9 mouse cellular contexts compared by ENCODE assay signal in genomic region chr8:57327281-57328160, GRCm38 (mm10). TPM values are rescaled to one million over a fixed set of nuclear protein-coding genes. Genes with fewer than 3 reads are reported as not detected.
DNase-seq lines count a peak whose midpoint lies in the region; ATAC-seq and TF ChIP-seq lines count a peak whose summit lies in the region.
"Had no signal": no experiment of that assay in that cellular context is flagged by ENCODE, and none has a peak within 500 bp of the region (broad histone marks: within the 10 kb centered on the region; RNA-seq: fewer than 3 reads in every experiment).

No protein-coding gene starts in this region.

- no peak for TF ChIP-seq POLR2A in lung, adult 2 months (IDR thresholded peaks at IDR 0.05; ENCODE audit: borderline replicate concordance, extremely low read depth, low read depth, low read length)
- no peak for TF ChIP-seq POLR2A in thymus, adult 2 months (IDR thresholded peaks at IDR 0.05; ENCODE audit: control insufficient read depth, extremely low read depth, insufficient read depth, low read length, poor library complexity)

- peaks cover 99% of the 10 kb centered on the region for H3K27me3 ChIP-seq in lung, embryonic 15.5 days
- peaks cover 72% of the 10 kb centered on the region for H3K27me3 ChIP-seq in embryonic facial prominence, embryonic 11.5 days (ENCODE audit: control insufficient read depth, insufficient read depth, low read length)
- peaks cover 3% of the 10 kb centered on the region; the same call in 1 of the 2 replicates for H3K27me3 ChIP-seq in heart, embryonic 15.5 days
- H3K27me3 ChIP-seq in liver, embryonic 12.5 days (replicated peaks) = peaks cover 99% of the 10 kb centered on the region
- H3K27me3 ChIP-seq in thymus, adult 2 months (ENCODE audit: control insufficient read depth, insufficient read depth, low read length) = peaks cover 23% of the 10 kb centered on the region

- no peaks in the 10 kb centered on the region for H3K36me3 ChIP-seq in lung, embryonic 15.5 days
- no peaks in the 10 kb centered on the region for H3K36me3 ChIP-seq in embryonic facial prominence, embryonic 11.5 days (replicated peaks; ENCODE audit: control insufficient read depth, insufficient read depth, low read depth, low read length)
- no peaks in the 10 kb centered on the region for H3K36me3 ChIP-seq in heart, embryonic 15.5 days
- no peaks in the 10 kb centered on the region for H3K36me3 ChIP-seq in liver, embryonic 12.5 days
- H3K36me3 ChIP-seq in thymus, adult 2 months (ENCODE audit: control insufficient read depth, insufficient read depth, low read length) = no peaks in the 10 kb centered on the region

- H3K4me2 ChIP-seq in lung, embryonic 15.5 days = peak overlapping the region; percentile 46; the same call in 1 of the 2 replicates
- peak overlapping the region; percentile 23 for H3K4me2 ChIP-seq in embryonic facial prominence, embryonic 11.5 days (ENCODE audit: low read depth, low read length)
- H3K4me2 ChIP-seq in heart, embryonic 15.5 days = peak overlapping the region; percentile 77
- peak overlapping the region; percentile 44; the same call in 1 of the 2 replicates for H3K4me2 ChIP-seq in liver, embryonic 12.5 days

- no peak for DNase-seq in lung, adult 2 months
- DNase-seq in embryonic facial prominence, embryonic 11.5 days (ENCODE audit: low spot score) = no peak
- DNase-seq in thymus, postnatal 36 days = no peak
- no peak for DNase-seq in layer of hippocampus, adult 9-10 months (ENCODE audit: low spot score)
- DNase-seq in thymus, adult 2 months = no peak

- no peak for ATAC-seq in lung, embryonic 15.5 days (ENCODE audit: borderline replicate concordance, extremely low read depth, low FRiP score, low TSS enrichment)
- no peak for ATAC-seq in embryonic facial prominence, embryonic 11.5 days (replicated peaks; ENCODE audit: insufficient number of reproducible peaks, low FRiP score, low TSS enrichment, low read depth)
- no peak for ATAC-seq in heart, embryonic 15.5 days (replicated peaks; ENCODE audit: insufficient number of reproducible peaks, insufficient read depth, low FRiP score, low read depth)
- no peak for ATAC-seq in liver, embryonic 12.5 days
- ATAC-seq: inflammation-experienced regulatory T-cells, adult 6 months had no signal

- H3K4me3 ChIP-seq in lung, embryonic 15.5 days = no peak overlapping the region
- H3K4me3 ChIP-seq in lung, adult 2 months (replicated peaks; ENCODE audit: extremely low read depth, low read depth, low read length) = no peak overlapping the region
- peak overlapping the region; percentile 12; the same call in 1 of the 2 replicates for H3K4me3 ChIP-seq in embryonic facial prominence, embryonic 11.5 days (ENCODE audit: low read depth, low read length)
- peak overlapping the region; percentile 92 for H3K4me3 ChIP-seq in heart, embryonic 15.5 days
- peak overlapping the region; percentile 2; the same call in 1 of the 2 replicates for H3K4me3 ChIP-seq in liver, embryonic 12.5 days
- no peak overlapping the region for H3K4me3 ChIP-seq in thymus, adult 2 months (ENCODE audit: control insufficient read depth, insufficient read depth, low read length)

- 7% methylated on average over 29 of the region's 29 CpGs for WGBS in lung, embryonic 15.5 days
- WGBS in lung, adult 2 months = 10% methylated on average over 29 of the region's 29 CpGs
- 2% methylated on average over 29 of the region's 29 CpGs for WGBS in embryonic facial prominence, embryonic 11.5 days
- 8% methylated on average over 29 of the region's 29 CpGs for WGBS in heart, embryonic 15.5 days
- WGBS in liver, embryonic 12.5 days (ENCODE audit: insufficient replicate concordance) = 7% methylated on average over 29 of the region's 29 CpGs
- WGBS in thymus, adult 2 months = 19% methylated on average over 29 of the region's 29 CpGs

- H3K9me3 ChIP-seq in lung, embryonic 15.5 days = no peaks in the 10 kb centered on the region
- H3K9me3 ChIP-seq in embryonic facial prominence, embryonic 11.5 days (replicated peaks; ENCODE audit: control insufficient read depth, low read length) = no peaks in the 10 kb centered on the region
- H3K9me3 ChIP-seq in heart, embryonic 15.5 days (replicated peaks) = no peaks in the 10 kb centered on the region
- H3K9me3 ChIP-seq in liver, embryonic 12.5 days (replicated peaks) = no peaks in the 10 kb centered on the region

- TF ChIP-seq CTCF in lung, adult 2 months (IDR thresholded peaks at IDR 0.05; ENCODE audit: insufficient read depth, low read length) = no peak
- TF ChIP-seq CTCF in thymus, adult 2 months (IDR thresholded peaks at IDR 0.05; ENCODE audit: borderline replicate concordance, control insufficient read depth, extremely low read depth, insufficient read depth, low read length, poor library complexity) = no peak

- H3K27ac ChIP-seq in lung, embryonic 15.5 days = no peak overlapping the region
- H3K27ac ChIP-seq in embryonic facial prominence, embryonic 11.5 days (replicated peaks; ENCODE audit: low read depth, low read length) = no peak overlapping the region; the same call in none of the 2 replicates
- peak overlapping the region; percentile 98 for H3K27ac ChIP-seq in heart, embryonic 15.5 days
- 0 out of 2 replicates have a peak overlapping the region, but pooled peaks have one; percentile 6 for H3K27ac ChIP-seq in liver, embryonic 12.5 days
- H3K27ac ChIP-seq in thymus, adult 2 months (ENCODE audit: control insufficient read depth, insufficient read depth, low read length) = no peak overlapping the region

- H3K9ac ChIP-seq in lung, embryonic 15.5 days = no peak overlapping the region
- peak overlapping the region; percentile 44 for H3K9ac ChIP-seq in embryonic facial prominence, embryonic 11.5 days (replicated peaks; ENCODE audit: low read length)
- H3K9ac ChIP-seq in heart, embryonic 15.5 days = peak overlapping the region; percentile 70
- 0 out of 2 replicates have a peak overlapping the region, but pooled peaks have one; percentile 22 for H3K9ac ChIP-seq in liver, embryonic 12.5 days

- peaks cover 11% of the 10 kb centered on the region; the same call in 1 of the 2 replicates for H3K4me1 ChIP-seq in lung, embryonic 15.5 days
- H3K4me1 ChIP-seq in lung, adult 2 months (ENCODE audit: control insufficient read depth, insufficient read depth, low read length) = no peaks in the 10 kb centered on the region; the same call in 1 of the 2 replicates
- no peaks in the 10 kb centered on the region; the same call in 1 of the 2 replicates for H3K4me1 ChIP-seq in embryonic facial prominence, embryonic 11.5 days (ENCODE audit: control insufficient read depth, insufficient read depth, low read length)
- H3K4me1 ChIP-seq in heart, embryonic 15.5 days (replicated peaks) = peaks cover 38% of the 10 kb centered on the region
- peaks cover 9% of the 10 kb centered on the region; the same call in 1 of the 2 replicates for H3K4me1 ChIP-seq in liver, embryonic 12.5 days
- no peaks in the 10 kb centered on the region for H3K4me1 ChIP-seq in thymus, adult 2 months (replicated peaks; ENCODE audit: control insufficient read depth, insufficient read depth, low read length)

RNA-seq across cellular contexts. Expression of gene Hand2, which starts 6.7 kb away (rescaled TPM):
- 0.35 and 0.84 TPM in 2 replicates for polyA plus RNA-seq in lung, embryonic 15.5 days (2015; fragmentation: Nextera tagmentation; extraction: Ambion mirVana)
- 0.21 and 0.28 TPM in 2 replicates for polyA plus RNA-seq in lung, adult 2 months (2012; rRNA removed)
- polyA plus RNA-seq in embryonic facial prominence, embryonic 11.5 days (2014; fragmentation: Nextera tagmentation; extraction: Ambion mirVana) = 8.3 and 8.7 TPM in 2 replicates
- polyA plus RNA-seq in heart, embryonic 15.5 days (2015; fragmentation: Nextera tagmentation; extraction: Ambion mirVana) = 8.7 and 11.8 TPM in 2 replicates
- polyA plus RNA-seq in liver, embryonic 12.5 days (2016; fragmentation: Nextera tagmentation; extraction: Ambion mirVana) = 2.5 and 2.6 TPM in 2 replicates
- 0.26 and 1.2 TPM in 2 replicates for polyA plus RNA-seq in thymus, adult 2 months (2012; rRNA removed)
- polyA plus RNA-seq: inflammation-experienced regulatory T-cells, adult 6 months had no signal

Comparison
In these comparisons a context has a peak if more than half of its experiments do, and no peak if none do; other contexts are left out.
1. H3K27ac ChIP-seq: peak in heart, embryonic 15.5 days (single experiment) and liver, embryonic 12.5 days (single experiment); none in lung, embryonic 15.5 days (single experiment), embryonic facial prominence, embryonic 11.5 days (single experiment) and thymus, adult 2 months (single experiment).
2. H3K4me2 ChIP-seq: peak in every context shown above with its lines; median percentile 77 in heart, embryonic 15.5 days; 46 in lung, embryonic 15.5 days; 44 in liver, embryonic 12.5 days; 23 in embryonic facial prominence, embryonic 11.5 days.
3. H3K4me3 ChIP-seq: peak in embryonic facial prominence, embryonic 11.5 days (single experiment), heart, embryonic 15.5 days (single experiment) and liver, embryonic 12.5 days (single experiment); none in lung, embryonic 15.5 days (single experiment), lung, adult 2 months (single experiment) and thymus, adult 2 months (single experiment).